Mouse (Mus musculus) bone marrow, adult 2 months (tissue): ENCODE measurements around the gene Saa4.

ENCODE experiments used
- CTCF ChIP-seq: fragments of 200-500 bp; IDR thresholded peaks from 2 replicates; pipeline ENCODE4 v1.5.1; 2011; ENCODE audit warnings: low read length, control low read depth; ENCODE audit not compliant: control insufficient read depth, insufficient read depth
- POLR2A ChIP-seq: fragments of 200-500 bp; IDR thresholded peaks from 2 replicates; pipeline ENCODE4 v1.6.1; 2011; ENCODE audit warnings: low read depth, mild to moderate bottlenecking, control low read depth, low read length, borderline replicate concordance; ENCODE audit not compliant: control insufficient read depth

DNA sequence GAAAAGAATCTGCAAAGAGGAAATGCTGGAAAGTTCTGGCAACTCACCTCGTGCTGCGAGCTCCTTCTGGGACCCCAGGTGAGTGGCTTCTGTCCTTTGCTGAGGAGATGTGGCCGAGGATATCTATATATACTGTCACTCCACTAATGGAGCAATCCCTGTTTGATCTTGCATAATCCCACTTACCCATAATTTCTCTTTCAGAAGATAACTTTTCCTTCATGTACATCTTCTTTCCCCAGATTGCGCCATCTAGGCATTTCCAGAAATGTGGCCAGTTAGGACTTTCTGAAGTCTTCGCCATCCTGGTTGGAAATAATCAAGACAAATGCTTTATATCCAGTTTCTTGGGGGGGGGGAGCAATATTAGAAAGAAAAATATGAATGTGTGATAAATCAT, 16.8 kb downstream of the Saa4 start, which contains the start of gene Saa3:
- TF ChIP-seq POLR2A: no peak
- no peak for TF ChIP-seq CTCF
